Mouse (Mus musculus): Measurements from ENCODE around the gene Ppp2r5d. TPM values are rescaled to one million over a fixed set of nuclear protein-coding genes. Genes with fewer than 3 reads are reported as not detected.

The Ppp2r5d gene
- polyA plus RNA-seq, 1 experiment from 2014 or later, result 72.8 TPM

DNA sequence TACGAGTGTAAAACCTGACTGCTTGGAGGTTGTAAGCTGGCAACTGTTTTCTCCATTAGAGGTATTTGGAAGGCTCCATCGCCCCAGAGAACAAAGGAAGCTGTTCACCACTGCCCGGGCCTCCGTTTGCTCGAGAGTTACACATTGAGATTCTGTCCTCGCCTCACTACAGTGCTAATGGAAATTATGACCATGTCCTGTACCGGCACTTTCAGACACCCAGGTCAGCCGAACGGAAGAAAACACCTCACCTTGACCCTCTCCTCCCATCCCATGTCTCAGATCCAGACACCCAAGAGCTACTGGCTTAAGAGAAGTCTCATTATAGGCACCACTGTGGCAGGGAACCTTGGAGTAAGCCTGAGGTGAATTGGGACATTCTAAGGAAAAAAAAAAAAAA, 8.9 kb upstream of the Ppp2r5d start:
- H3K9me3 ChIP-seq, result no peaks in the 10 kb centered on the region
- peaks cover 13% of the 10 kb centered on the region for H3K4me1 ChIP-seq
- H3K4me2 ChIP-seq, result no peak overlapping the region
- no peak overlapping the region for H3K9ac ChIP-seq
- WGBS, result 88% methylated on average over 9 of the region's 9 CpGs
- no peak for ATAC-seq (ENCODE audit: insufficient read depth, low FRiP score, low read depth)
- H3K4me3 ChIP-seq (replicated peaks), result no peak overlapping the region
- H3K27ac ChIP-seq, result no peak overlapping the region
- no peaks in the 10 kb centered on the region for H3K27me3 ChIP-seq (replicated peaks)
- peaks cover 14% of the 10 kb centered on the region for H3K36me3 ChIP-seq

DNA sequence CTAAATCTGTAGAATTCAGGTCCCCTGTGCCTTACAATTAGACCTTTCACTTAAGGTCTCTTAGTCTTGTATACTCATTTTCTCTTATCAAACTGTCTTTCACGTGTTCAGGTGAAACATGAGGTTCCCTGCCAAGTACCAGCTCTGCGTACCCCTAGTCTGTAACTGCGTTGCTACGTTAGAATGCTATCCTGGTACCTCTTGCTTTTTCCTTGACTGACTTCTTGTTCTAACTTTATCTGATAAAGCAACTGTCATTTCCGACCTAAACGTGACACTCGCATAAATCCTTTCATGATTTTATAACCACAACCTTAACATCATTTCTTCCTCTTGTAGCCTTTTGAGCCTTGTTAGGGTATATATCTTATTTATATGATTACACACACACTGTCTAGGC, 7.5 kb upstream of the Ppp2r5d start:
- no peak overlapping the region for H3K27ac ChIP-seq
- peak overlapping the region; percentile 90; the same call in 1 of the 2 replicates for H3K9ac ChIP-seq
- ATAC-seq (ENCODE audit: insufficient read depth, low FRiP score, low read depth), result no peak
- WGBS, result 59% methylated on average over 7 of the region's 7 CpGs
- peak overlapping the region; percentile 94 for H3K4me2 ChIP-seq
- H3K9me3 ChIP-seq, result no peaks in the 10 kb centered on the region
- no peaks in the 10 kb centered on the region for H3K27me3 ChIP-seq (replicated peaks)
- peaks cover 13% of the 10 kb centered on the region for H3K4me1 ChIP-seq
- peak overlapping the region; percentile 95 for H3K4me3 ChIP-seq (replicated peaks)
- H3K36me3 ChIP-seq, result peaks cover 14% of the 10 kb centered on the region

DNA sequence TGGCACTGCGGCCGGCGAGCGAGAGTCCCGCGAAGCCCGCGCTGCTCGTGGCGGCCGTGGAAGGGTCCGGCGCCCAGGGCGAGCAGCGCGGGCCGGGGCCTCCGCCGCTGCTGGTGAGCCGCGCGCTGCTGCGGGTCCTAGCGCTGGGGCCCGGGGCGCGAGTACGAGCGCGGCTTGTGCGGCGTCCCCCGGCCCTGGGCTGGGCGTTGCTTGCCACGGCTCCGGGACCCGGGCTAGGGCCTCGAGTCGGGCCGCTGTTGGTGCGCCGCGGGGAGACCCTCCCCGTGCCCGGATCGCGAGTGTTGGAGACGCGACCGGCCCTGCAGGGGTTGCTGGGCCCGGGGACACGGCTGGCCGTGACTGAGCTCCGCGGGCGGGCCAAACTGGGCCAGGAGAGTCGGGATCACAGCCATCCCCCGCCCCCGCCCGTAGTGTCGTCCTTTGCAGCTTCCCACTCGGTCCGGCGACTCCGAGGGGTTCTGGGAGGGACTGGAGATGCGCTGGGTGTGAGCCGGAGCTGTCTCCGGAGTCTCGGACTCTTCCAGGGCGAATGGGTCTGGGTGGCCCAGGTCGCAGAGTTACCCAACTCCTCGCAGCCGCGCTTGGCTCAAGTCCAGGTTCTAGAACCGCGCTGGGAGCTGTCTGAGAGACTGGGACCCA, 6.8 kb upstream of the Ppp2r5d start:
- under 1% methylated on average over 75 of the region's 76 CpGs for WGBS
- Histone ChIP-seq H3K36me3 (peaks cover 12% of the 10 kb centered on the region), H3K27ac (peak overlapping the region; percentile 61)

DNA sequence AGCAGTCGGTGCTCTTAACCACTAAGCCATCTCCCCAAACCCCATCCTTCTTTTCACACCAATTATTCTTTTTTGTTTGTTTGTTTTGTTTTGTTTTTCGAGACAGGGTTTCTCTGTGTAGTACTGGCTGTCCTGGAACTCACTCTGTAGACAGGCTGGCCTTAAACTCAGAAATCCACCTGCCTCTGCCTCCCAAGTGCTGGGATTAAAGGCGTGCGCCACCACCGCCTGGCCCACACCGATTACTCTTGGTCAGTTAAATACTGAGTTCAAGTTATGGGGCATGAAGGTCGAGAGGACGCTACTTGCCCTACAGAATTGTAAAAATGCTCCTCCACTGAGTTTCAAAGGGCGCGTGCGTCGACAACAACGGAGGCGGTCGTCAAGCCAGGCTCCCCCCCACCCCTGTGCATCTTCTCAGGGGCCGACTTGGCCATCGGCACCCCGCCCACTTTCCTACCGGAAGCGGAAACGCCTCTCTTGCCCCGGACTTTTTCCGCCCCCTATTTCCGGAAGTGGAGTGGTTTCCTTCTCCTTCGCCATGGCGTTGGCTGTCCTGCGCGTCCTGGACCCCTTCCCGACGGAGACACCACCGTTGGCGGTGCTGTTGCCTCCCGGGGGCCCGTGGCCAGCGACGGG, 6.2 kb upstream of the Ppp2r5d start, which contains the start of gene Pex6:
TSS of gene Pex6 (plus strand) at position 505 of the 639 bp plus-strand sequence.
- ATAC-seq (ENCODE audit: insufficient read depth, low FRiP score, low read depth), result peak; percentile 89
- H3K4me1 ChIP-seq, result peaks cover 13% of the 10 kb centered on the region
- H3K27me3 ChIP-seq (replicated peaks), result no peaks in the 10 kb centered on the region
- whole genome bisulfite sequencing, result 7% methylated on average over 36 of the region's 36 CpGs
- H3K9ac ChIP-seq, result peak within 1 kb of the TSS; percentile 90
- H3K9me3 ChIP-seq, result no peaks in the 10 kb centered on the region
- H3K4me2 ChIP-seq, result peak within 1 kb of the TSS; percentile 94
- H3K27ac ChIP-seq, result peak within 1 kb of the TSS; percentile 61
- H3K4me3 ChIP-seq (replicated peaks), result peak within 1 kb of the TSS; percentile 95
- peaks cover 9% of the 10 kb centered on the region for H3K36me3 ChIP-seq

More for the DNA sequence above, 6.8 kb upstream of the Ppp2r5d start:
- Histone ChIP-seq H3K4me2 (peak overlapping the region; percentile 94), H3K27me3 (replicated peaks) (no peaks in the 10 kb centered on the region), H3K9me3 (no peaks in the 10 kb centered on the region), H3K4me3 (replicated peaks) (peak overlapping the region; percentile 95), H3K9ac (peak overlapping the region; percentile 90), H3K4me1 (peaks cover 13% of the 10 kb centered on the region)
- ATAC-seq (ENCODE audit: insufficient read depth, low FRiP score, low read depth), result peak; percentile 41

DNA sequence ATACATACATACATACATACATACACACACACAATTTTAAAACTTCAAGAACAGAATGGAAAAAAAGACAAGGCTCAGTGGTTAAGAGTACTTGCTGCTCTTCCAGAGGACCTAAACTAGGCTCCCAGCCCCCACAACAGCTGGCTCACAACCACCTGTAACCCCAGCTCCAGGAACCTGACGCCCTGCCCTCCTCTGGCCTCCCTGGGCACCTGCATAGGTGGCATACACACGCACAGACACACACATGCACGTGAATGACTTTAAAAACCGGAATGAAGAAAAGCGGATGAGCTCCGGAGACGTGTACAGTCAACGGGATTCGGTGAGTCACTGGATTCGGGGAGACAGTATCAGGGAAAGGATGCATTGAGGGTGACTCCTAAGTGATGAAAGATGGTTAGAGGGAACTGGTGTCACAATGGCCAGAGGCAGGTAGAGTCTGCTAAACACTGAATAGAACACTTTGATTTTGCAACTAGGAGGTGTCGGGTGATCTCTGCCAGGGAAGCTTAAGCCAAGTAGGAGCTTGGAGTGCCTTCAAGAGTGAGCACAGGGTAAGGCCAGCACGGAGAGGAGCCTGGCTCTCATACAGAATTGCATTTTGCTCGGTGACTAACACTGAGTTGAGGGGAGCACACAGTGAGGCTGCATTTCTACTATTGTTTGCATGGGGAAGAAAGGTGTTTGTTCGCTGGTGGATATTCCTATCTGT, 1.6 kb upstream of the Ppp2r5d start:
- Histone ChIP-seq H3K27ac (no peak overlapping the region), H3K9ac (no peak overlapping the region), H3K4me2 (no peak overlapping the region), H3K9me3 (no peaks in the 10 kb centered on the region), H3K4me3 (replicated peaks) (no peak overlapping the region), H3K36me3 (no peaks in the 10 kb centered on the region), H3K27me3 (replicated peaks) (no peaks in the 10 kb centered on the region), H3K4me1 (peaks cover 32% of the 10 kb centered on the region)
- 90% methylated on average over 14 of the region's 14 CpGs for WGBS
- no peak for ATAC-seq (ENCODE audit: insufficient read depth, low FRiP score, low read depth)

DNA sequence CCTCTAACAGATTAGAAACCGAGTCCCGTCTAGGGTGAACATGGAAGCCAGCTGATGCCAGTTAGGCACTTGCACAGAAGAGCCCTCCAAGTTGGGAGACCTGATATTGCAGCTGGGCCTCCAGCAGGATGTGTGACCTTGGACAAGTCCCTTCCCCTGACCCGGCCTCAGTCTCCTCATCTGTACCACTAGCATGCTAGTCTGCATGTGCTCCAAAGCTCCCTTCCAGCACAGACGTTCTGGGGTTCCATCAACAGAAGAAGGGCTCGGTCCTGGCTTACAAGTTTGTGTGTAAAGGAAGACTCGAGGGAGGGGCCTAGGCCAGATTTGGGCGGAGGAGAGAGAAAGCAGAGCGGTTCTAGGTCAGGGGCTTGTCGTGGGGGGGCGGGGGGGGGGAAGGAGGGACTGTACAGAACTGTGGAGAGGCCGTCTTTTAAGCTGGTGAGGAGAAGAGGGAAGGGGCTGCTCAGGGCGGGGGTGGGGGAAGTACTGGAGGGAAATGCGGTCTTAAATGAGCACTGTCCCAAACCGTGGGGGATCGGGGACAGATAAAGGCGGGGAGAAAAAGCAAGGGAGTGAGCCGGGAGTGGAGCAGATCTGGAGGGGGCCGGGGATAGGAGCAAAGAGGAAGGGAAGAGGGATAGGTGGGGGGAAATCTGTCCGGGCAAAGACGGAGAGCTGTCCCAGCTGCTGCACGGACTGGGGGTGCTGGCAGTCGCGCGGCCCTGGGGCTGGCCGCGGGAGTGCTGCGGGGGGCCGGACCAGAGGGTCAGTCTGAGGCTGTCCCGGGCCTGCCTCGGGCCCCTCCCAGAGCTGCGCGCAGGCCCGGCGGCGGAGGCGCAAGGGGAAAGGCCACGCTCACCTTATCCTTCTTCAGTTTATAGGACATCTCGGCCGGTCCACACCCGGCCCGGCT, 682 bp downstream of the Ppp2r5d start:
- Histone ChIP-seq H3K9ac (peak overlapping the region; percentile 96), H3K27me3 (replicated peaks) (no peaks in the 10 kb centered on the region), H3K9me3 (no peaks in the 10 kb centered on the region), H3K4me1 (peaks cover 38% of the 10 kb centered on the region), H3K36me3 (0 out of 2 replicates have a peak, but pooled peaks cover 4% of the 10 kb centered on the region), H3K27ac (peak overlapping the region; percentile 96), H3K4me2 (peak overlapping the region; percentile 61), H3K4me3 (replicated peaks) (peak overlapping the region; percentile 94)
- WGBS, result 2% methylated on average over 36 of the region's 41 CpGs
- peak; percentile 76 for ATAC-seq (ENCODE audit: insufficient read depth, low FRiP score, low read depth)

DNA sequence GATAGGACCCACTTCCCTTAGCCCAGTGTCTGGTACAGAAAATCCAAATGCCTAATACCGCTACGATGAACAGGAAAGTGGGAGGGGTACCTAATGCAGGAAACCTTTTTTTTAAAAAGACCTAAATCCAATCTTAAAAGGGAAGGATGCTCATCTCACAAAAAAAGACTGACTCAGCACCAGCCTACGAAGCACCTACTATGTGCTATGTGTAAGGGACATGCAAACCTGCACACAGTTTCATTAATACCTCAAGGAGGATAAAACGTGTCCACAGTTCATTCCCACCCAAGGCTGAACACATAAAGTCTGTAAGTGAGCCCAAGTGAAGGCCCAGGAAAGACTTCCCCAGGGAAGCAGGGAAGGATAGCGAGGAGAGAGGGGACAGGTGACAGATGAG, 2.4 kb downstream of the Ppp2r5d start:
- H3K36me3 ChIP-seq, result peaks cover 10% of the 10 kb centered on the region; the same call in 1 of the 2 replicates
- no peak overlapping the region for H3K9ac ChIP-seq
- WGBS, result 81% methylated on average over 5 of the region's 5 CpGs
- H3K4me2 ChIP-seq, result peak overlapping the region; percentile 61
- H3K27me3 ChIP-seq (replicated peaks), result no peaks in the 10 kb centered on the region
- H3K9me3 ChIP-seq, result no peaks in the 10 kb centered on the region
- no peak overlapping the region for H3K27ac ChIP-seq
- no peak for ATAC-seq (ENCODE audit: insufficient read depth, low FRiP score, low read depth)
- no peak overlapping the region for H3K4me3 ChIP-seq (replicated peaks)
- peaks cover 38% of the 10 kb centered on the region for H3K4me1 ChIP-seq

DNA sequence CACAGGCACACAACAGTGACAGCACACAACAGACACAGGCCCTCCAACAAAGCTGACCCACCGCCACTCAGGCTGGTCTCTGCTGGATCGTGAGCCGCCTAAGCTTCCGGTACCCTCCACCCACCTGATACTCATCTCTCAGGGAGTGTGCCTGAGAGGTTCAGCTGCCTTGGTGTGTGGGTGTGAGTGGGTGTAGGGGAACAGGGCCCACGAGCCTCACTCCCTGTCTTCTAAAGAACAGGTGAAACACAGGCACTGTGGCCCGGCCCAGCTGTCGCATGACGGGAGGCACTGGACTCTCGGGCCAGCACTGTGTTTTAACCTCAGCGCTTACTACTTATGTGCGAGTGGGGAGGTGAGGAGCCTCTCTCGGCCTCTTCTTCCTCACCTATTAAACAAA, 2.8 kb downstream of the Ppp2r5d start:
- H3K9me3 ChIP-seq, result no peaks in the 10 kb centered on the region
- H3K9ac ChIP-seq, result no peak overlapping the region
- H3K27me3 ChIP-seq (replicated peaks), result no peaks in the 10 kb centered on the region
- peaks cover 38% of the 10 kb centered on the region for H3K4me1 ChIP-seq
- no peak overlapping the region for H3K4me3 ChIP-seq (replicated peaks)
- no peak for ATAC-seq (ENCODE audit: insufficient read depth, low FRiP score, low read depth)
- H3K4me2 ChIP-seq, result no peak overlapping the region
- peaks cover 10% of the 10 kb centered on the region; the same call in 1 of the 2 replicates for H3K36me3 ChIP-seq
- 81% methylated on average over 12 of the region's 12 CpGs for WGBS
- no peak overlapping the region for H3K27ac ChIP-seq

DNA sequence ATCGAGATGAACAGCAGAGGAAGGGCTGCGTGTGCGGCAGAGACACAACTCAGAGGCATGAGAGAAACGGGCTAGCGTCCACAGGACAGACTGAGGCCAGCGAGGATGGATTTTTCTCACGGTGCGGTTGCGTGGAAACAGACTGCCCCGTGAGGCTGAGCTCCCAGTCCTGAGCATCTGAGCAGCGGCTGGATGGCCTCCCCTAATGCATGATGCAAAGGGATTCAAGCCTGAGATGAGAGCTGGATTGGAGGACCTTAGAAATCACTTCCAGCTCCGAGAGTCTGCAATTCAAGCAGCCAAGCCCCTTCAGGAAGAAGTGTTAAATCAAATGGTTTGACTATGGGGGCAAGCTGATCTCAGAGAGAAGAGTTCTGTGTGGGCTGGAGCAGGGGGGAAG, 3.4 kb downstream of the Ppp2r5d start:
- Histone ChIP-seq H3K36me3 (peaks cover 10% of the 10 kb centered on the region; the same call in 1 of the 2 replicates), H3K27me3 (replicated peaks) (no peaks in the 10 kb centered on the region), H3K4me2 (no peak overlapping the region), H3K4me1 (peaks cover 38% of the 10 kb centered on the region), H3K27ac (no peak overlapping the region), H3K9me3 (no peaks in the 10 kb centered on the region), H3K9ac (no peak overlapping the region), H3K4me3 (replicated peaks) (no peak overlapping the region)
- 75% methylated on average over 12 of the region's 12 CpGs for WGBS
- ATAC-seq (ENCODE audit: insufficient read depth, low FRiP score, low read depth), result no peak

DNA sequence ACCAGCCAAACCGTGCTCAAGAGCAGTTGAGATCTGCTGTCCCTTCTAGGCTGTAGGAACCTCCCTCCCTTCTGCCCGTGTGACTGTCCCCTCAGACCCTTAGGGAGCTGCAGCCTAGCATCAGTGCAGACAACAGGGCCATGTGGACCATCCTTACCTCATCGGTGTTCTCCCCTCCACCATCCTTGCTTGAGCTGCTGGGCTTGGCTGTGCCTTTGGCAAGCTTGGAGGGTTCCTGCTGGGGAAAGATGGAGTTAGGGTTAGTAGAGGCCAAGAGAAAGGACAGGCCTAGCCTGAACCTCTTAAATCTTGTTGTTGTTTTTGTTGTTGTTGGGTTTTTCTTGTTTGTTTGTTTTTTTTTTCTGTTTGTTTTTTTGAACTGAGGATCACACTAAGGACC, 5.0 kb downstream of the Ppp2r5d start:
- peaks cover 13% of the 10 kb centered on the region; the same call in 1 of the 2 replicates for H3K36me3 ChIP-seq
- WGBS, result 83% methylated on average over 3 of the region's 3 CpGs
- H3K4me1 ChIP-seq, result peaks cover 30% of the 10 kb centered on the region
- no peak overlapping the region for H3K4me3 ChIP-seq (replicated peaks)
- H3K27me3 ChIP-seq (replicated peaks), result no peaks in the 10 kb centered on the region
- no peaks in the 10 kb centered on the region for H3K9me3 ChIP-seq
- H3K27ac ChIP-seq, result no peak overlapping the region
- H3K4me2 ChIP-seq, result no peak overlapping the region
- H3K9ac ChIP-seq, result no peak overlapping the region
- no peak for ATAC-seq (ENCODE audit: insufficient read depth, low FRiP score, low read depth)

DNA sequence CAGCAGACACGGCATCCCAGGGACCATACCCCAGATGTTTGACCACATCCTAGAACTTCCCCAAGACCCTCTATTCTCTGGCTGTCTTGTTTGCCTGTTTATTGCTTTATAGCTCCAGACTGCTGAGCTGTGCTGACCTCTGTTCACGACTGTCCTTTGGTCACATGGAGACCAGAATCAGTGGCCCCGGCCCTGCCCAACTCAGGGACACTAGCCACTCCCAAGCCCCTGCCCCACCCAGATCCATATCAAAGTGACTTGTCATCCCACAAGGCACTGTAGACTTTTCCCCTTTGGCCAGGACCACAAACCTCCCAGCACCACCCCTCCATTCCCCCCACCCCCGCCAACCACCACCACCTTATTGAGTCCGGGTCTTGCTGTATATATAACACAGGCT, 5.7 kb downstream of the Ppp2r5d start:
- no peaks in the 10 kb centered on the region for H3K9me3 ChIP-seq
- peaks cover 13% of the 10 kb centered on the region; the same call in 1 of the 2 replicates for H3K36me3 ChIP-seq
- H3K4me2 ChIP-seq, result no peak overlapping the region
- no peaks in the 10 kb centered on the region for H3K27me3 ChIP-seq (replicated peaks)
- no peak overlapping the region for H3K27ac ChIP-seq
- H3K4me3 ChIP-seq (replicated peaks), result no peak overlapping the region
- no peak overlapping the region for H3K9ac ChIP-seq
- peaks cover 30% of the 10 kb centered on the region for H3K4me1 ChIP-seq
- no peak for ATAC-seq (ENCODE audit: insufficient read depth, low FRiP score, low read depth)
- 65% methylated on average over 5 of the region's 5 CpGs for WGBS
